Mouse (Mus musculus) ES-Bruce4 (cell line): ENCODE measurements around the gene Mga. TPM values are rescaled to one million over a fixed set of nuclear protein-coding genes. Genes with fewer than 3 reads are reported as not detected.

Experiments
- H3K27ac ChIP-seq: 2 replicates; pipeline ENCODE4 v1.5.1; 2012; ENCODE audit warnings: low read length, inconsistent platforms; ENCODE audit not compliant: insufficient read depth
- H3K27me3 ChIP-seq: 2 replicates; pipeline ENCODE4 v1.6.1; 2012; ENCODE audit warnings: mild to moderate bottlenecking, low read length, inconsistent platforms; ENCODE audit not compliant: control insufficient read depth, poor library complexity, insufficient read depth, severe bottlenecking
- H3K36me3 ChIP-seq: 2 replicates; pipeline ENCODE4 v1.6.1; 2012; ENCODE audit warnings: inconsistent platforms, mild to moderate bottlenecking, low read length, moderate library complexity; ENCODE audit not compliant: control insufficient read depth, poor library complexity, insufficient read depth, severe bottlenecking
- H3K4me1 ChIP-seq: one replicate; pipeline ENCODE4 v1.8.1; 2011; ENCODE audit warnings: low read length; ENCODE audit not compliant: control insufficient read depth, insufficient read depth
- H3K4me3 ChIP-seq: 2 replicates; pipeline ENCODE4 v1.5.1; 2011; ENCODE audit warnings: low read depth, mild to moderate bottlenecking, low read length
- H3K9ac ChIP-seq: 2 replicates; pipeline ENCODE4 v1.6.1; 2012; ENCODE audit warnings: low read depth, mild to moderate bottlenecking, inconsistent platforms; ENCODE audit not compliant: poor library complexity, severe bottlenecking
- H3K9me3 ChIP-seq: replicated peaks from 2 replicates; pipeline ENCODE4 v1.6.1; 2012; ENCODE audit warnings: mild to moderate bottlenecking, low read length, inconsistent platforms; ENCODE audit not compliant: control insufficient read depth, poor library complexity, insufficient read depth, severe bottlenecking
- CTCF ChIP-seq: IDR thresholded peaks from one replicate; pipeline ENCODE4 v1.8.1; 2011; ENCODE audit warnings: low read depth, low read length
- EP300 ChIP-seq: IDR thresholded peaks from 2 replicates; pipeline ENCODE4 v1.6.1; 2011; ENCODE audit warnings: low read depth, low read length; ENCODE audit not compliant: insufficient read depth
- POLR2A ChIP-seq: IDR thresholded peaks from one replicate; pipeline ENCODE4 v1.8.1; 2011; ENCODE audit warnings: low read length; ENCODE audit not compliant: insufficient read depth
- polyA plus RNA-seq: library from polyadenylated mRNA; stranded (reverse); fragments of >200 nt; gene quantifications from 2 replicates; pipeline ENCODE4 v1.2.4, GENCODE M21; 2011; ENCODE audit warnings: low read depth; ENCODE audit not compliant: missing spikeins, insufficient read depth, insufficient read length

Mga gene
- polyA plus RNA-seq, 1 experiment, result 147 TPM

DNA sequence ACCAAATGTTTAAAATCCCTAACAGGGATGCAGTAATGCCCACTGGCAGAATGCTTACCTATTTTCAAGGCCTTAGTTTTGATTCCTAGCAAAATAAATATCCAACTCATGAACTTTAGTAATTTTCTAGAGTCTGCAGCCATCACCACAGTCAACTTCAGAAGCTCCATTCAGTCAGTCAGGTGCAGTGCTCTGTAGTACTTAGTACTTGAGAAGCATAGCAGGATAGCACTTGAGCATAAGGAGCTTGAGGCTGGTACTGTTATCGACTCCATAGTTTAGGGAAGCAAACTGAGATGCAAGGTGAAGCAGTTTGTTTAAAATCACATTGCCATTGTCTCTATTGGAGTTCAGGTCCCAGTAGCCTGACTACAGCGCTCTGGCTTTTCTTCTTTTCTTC, 102.7 kb downstream of the Mga start:
- no peak overlapping the region for H3K9ac ChIP-seq
- no peaks in the 10 kb centered on the region for H3K36me3 ChIP-seq
- no peaks in the 10 kb centered on the region for H3K9me3 ChIP-seq
- no peak overlapping the region for H3K4me3 ChIP-seq
- H3K27me3 ChIP-seq, result no peaks in the 10 kb centered on the region
- H3K27ac ChIP-seq, result no peak overlapping the region
- no peaks in the 10 kb centered on the region for H3K4me1 ChIP-seq
- TF ChIP-seq POLR2A, result no peak
- no peak for TF ChIP-seq EP300
- no peak for TF ChIP-seq CTCF

- Histone ChIP-seq H3K4me1 (no peaks in the 10 kb centered on the region), H3K9ac (no peak overlapping the region), H3K27ac (no peak overlapping the region), H3K27me3 (no peaks in the 10 kb centered on the region), H3K4me3 (no peak overlapping the region), H3K36me3 (no peaks in the 10 kb centered on the region), H3K9me3 (no peaks in the 10 kb centered on the region)
- no peak for TF ChIP-seq POLR2A
- no peak for TF ChIP-seq CTCF
- TF ChIP-seq EP300, result no peak
These were observed 104.0 kb downstream of the Mga start for GRCm38 (mm10) chr2:120000882-120001584.

GRCm38 (mm10) chr2:120001956-120002355, 104.9 kb downstream of the Mga start:
- Histone ChIP-seq H3K9ac (no peak overlapping the region), H3K4me3 (no peak overlapping the region), H3K27ac (no peak overlapping the region), H3K27me3 (no peaks in the 10 kb centered on the region), H3K4me1 (no peaks in the 10 kb centered on the region), H3K9me3 (no peaks in the 10 kb centered on the region), H3K36me3 (no peaks in the 10 kb centered on the region)
- TF ChIP-seq EP300, result no peak
- no peak for TF ChIP-seq POLR2A
- no peak for TF ChIP-seq CTCF

- TF ChIP-seq POLR2A (no peak), EP300 (no peak), CTCF (no peak)
- Histone ChIP-seq H3K27ac (no peak overlapping the region), H3K9ac (no peak overlapping the region), H3K36me3 (no peaks in the 10 kb centered on the region), H3K27me3 (no peaks in the 10 kb centered on the region), H3K4me1 (peaks cover 2% of the 10 kb centered on the region), H3K9me3 (no peaks in the 10 kb centered on the region), H3K4me3 (no peak overlapping the region)
These were observed 106.9 kb downstream of the Mga start for GRCm38 (mm10) chr2:120003970-120004369.

DNA sequence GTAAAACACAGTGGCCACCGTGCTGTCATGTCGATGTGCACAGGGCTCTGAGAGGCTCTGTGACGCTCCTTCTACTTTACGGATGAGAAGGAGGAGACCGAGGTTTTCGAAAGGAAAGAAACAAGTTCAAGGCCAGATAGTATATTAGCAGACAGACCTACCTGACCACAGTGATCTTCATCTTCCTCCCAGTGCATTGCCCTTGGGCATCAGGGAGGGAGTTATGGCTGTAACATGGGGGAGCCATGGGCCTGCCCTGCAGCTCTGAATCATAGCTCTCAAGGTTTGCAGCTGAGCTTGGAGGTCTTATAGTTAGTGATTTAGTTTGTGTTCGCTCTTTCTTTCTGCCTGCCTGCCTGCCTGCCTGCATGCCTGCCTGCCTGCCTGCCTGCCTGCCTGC, 109.7 kb downstream of the Mga start:
- Histone ChIP-seq H3K36me3 (no peaks in the 10 kb centered on the region), H3K4me1 (peaks cover 2% of the 10 kb centered on the region), H3K27me3 (no peaks in the 10 kb centered on the region), H3K27ac (no peak overlapping the region), H3K4me3 (no peak overlapping the region), H3K9ac (no peak overlapping the region), H3K9me3 (no peaks in the 10 kb centered on the region)
- no peak for TF ChIP-seq CTCF
- no peak for TF ChIP-seq EP300
- no peak for TF ChIP-seq POLR2A

DNA sequence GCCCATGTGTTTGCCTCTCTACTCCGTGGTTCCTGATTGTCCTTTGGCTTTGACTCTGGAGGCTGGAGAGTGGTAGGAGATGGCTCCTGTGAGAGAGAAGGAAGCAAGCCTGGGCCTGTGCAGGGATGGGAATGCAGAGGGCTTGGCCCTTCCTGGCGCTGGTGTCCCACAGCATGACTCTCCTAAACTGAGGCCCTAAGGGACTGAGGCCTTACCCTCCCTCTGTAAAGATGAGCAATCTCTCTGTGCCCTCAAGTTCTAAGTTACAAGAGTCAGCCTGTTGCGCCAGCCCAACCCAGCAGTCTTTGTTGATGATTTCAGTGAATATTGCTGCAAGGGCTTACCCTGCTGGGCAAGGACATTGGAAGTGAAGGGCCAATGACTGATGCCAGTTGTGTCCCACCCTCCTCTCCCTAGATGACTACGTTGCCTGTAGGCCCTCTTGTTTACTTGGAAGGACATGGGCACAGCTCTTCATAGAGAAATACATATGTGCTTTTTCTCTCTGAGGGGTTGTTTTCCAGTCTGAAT, 110.7 kb downstream of the Mga start:
- Histone ChIP-seq H3K4me1 (peaks cover 2% of the 10 kb centered on the region), H3K27ac (no peak overlapping the region), H3K36me3 (no peaks in the 10 kb centered on the region), H3K9me3 (no peaks in the 10 kb centered on the region), H3K9ac (no peak overlapping the region), H3K27me3 (no peaks in the 10 kb centered on the region), H3K4me3 (no peak overlapping the region)
- TF ChIP-seq POLR2A (no peak), CTCF (no peak), EP300 (no peak)
